Mouse (Mus musculus) MEL-GATA-1-ER (cell line): Measurements from ENCODE around the gene Heatr1.
A peak's percentile ranks its signal among the peaks of the same experiment; 100 is the strongest.
"Not testable (repeated sequence)": the region's sequence is repeated elsewhere in the genome, so short reads cannot be mapped to it uniquely, and the experiment has no call there.

Experiments
- DNase-seq: peaks from one replicate; pipeline ENCODE4 v3.0.0-alpha.2; 2012; ENCODE audit warnings: low read depth; ENCODE audit errors: extremely low read depth

Gene Heatr1

DNA sequence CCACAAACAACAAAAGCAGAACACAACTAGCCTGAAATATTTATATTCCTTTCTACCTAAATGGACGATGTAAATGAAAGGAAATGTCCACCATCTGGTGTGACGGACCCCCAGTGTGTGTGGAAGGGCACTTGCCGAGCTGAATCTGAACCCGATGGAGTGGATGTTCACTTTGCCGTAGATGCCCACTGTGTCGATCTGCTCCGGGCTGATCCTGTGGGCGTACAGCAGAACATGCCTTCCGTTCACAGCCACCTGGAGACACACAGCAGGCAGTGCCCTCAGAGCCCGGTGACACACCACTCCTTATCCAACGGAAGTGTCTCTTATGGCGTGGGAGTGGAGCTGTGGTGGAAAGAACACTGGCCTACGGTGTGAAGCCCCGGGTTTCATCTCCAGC is 58.3 kb downstream of the Heatr1 start:
- no peak for DNase-seq

DNA sequence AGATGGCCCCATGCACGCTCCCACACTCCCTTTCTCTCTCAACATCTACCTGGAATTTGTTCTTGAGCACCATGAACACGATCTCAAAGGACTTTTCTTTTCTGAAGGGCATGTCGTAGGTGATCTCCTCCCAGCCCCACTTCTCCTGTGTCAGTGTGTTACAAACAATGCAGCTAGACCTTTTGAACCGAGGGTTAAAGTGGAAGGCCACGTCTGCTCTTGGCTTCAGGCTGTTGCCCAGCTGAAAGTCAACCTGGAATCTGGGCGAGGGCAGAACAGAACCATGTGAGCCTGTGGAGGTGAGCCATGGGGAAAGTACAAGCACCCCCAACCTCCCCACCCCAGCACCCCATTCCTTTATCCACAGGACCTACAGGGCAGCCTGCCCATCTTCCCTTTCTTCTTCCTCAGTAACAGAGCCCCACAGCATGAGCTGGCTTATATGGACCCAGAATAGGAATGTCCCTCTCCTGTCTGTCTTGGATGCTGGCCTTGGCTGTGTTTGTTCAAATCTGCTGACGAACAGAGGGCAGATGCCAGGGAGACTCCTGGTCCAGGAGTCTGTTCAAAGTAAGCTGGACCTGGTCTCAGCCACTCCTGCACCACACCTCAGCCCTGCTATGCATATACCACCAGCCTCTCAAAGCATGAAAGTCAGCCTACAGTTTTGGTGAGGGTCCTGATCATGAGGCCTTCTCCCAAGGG is 60.0 kb downstream of the Heatr1 start:
- DNase-seq = no peak

DNA sequence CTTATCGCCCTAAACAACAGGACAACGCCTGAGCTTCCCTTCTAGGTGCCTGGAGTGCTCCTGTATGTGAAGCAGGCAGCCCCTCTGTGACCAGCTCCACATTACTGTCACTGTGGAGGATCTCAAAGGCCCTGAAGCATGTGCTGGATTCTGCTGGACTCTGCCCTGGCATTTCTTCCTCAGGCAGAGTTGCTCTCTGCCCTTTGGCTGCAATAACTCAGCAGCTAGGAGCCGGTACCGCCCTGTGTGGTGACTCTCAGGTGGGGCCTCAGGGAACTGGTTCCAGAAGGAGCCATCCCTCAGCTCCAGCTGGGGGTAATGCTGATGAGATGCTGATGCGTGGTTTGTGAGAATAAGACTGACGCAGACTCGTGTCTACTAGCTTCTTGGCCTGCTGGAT is 61.9 kb downstream of the Heatr1 start:
- DNase-seq = no peak

DNA sequence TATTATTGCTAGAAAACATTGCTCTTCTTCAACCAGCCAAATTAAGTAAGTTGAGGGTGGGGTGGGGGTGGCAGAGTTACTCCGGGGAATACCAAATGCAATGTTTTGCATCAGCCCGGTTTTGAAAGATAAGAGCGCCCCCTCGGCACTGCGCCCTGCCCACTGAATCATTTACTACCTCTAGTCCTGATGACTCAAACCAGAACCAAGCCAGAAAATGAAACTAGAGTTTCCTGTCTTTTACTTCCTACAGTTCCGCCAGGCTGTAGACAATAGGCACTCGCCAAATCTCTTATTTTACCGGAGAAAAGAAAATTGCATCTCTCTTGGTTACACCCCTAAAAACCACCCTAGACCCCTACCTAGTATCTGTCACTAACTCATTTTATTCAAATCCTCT is 65.6 kb downstream of the Heatr1 start:
- peak; percentile 56 for DNase-seq

DNA sequence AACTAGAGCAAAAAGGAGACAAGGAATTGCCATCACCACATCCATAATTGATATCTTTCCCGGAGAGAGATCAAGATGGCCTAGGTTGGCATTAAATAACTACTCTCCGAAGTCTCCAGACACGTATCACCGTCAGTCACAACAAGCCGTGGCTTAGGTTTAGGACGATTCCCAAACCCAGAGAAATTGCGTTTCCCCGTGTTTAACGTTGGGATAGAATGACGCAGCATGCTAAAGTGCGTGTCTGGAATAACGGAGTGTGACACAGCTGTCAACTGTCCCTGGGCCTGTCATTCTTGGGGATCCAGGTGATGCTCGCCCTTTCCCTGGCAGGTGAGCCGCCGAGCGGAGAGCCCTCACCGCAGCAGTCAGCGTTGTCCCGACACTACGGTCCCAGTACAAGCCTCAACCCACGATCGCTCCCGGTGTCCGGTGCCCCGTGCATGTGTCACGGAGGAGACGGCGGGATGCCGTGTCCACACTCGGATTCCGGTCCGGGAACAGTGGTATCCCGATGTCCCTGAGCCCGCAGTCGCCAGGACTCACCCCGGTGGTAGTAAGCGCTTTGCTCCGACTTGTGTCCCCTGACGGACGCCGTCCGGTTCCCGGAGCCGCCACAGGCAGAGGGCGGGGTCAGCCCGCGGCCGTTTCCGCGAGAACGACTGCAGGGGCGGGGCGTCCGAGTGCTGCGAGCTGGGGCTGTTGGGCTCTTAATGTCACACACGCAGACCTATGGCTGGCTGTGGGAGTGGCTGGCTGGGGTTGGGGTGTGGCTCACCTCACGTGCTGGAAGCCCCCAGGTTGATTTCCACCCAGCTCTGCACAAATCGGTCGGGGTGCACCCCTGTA is 66.3 kb downstream of the Heatr1 start:
- peak; percentile 76 for DNase-seq

DNA sequence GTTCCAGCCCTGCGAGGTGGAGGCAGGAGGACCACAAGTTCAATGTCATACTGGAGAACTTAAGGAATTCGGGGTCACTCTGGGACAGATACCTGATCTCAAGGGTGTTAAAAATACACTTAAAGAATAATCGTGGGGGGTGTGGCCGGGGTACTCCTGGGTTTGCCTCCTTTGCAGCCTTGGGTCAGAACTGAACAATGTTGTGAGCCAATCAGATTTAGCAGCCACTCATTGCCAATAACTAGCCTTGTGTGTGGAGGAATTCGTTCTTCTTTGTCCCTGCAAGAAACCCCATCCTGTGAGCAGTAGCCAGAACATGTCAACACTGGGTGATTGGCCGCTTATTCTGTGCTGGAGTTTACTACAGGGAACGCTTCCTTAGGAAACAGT is 66.9 kb downstream of the Heatr1 start:
- no peak for DNase-seq

DNA sequence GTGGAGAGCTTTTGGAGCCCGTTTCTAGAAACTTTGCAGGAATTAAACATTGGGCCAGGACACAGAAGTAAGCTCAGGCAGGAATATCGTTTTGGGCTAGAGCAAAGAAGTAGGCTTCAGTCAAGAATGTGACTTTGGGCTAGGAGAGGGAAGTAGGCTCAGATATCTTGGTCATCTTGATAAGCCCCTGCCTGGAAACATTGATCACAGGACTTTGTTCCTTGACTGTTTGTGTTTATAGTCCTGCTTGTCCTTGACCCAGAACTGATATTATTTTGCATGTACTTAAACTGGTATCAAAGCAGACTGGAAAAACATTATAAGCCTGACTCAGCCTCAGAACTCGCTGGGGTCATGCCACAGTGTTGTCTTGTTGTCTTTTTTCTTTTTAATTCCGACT is 67.8 kb downstream of the Heatr1 start:
- DNase-seq = no peak

DNA sequence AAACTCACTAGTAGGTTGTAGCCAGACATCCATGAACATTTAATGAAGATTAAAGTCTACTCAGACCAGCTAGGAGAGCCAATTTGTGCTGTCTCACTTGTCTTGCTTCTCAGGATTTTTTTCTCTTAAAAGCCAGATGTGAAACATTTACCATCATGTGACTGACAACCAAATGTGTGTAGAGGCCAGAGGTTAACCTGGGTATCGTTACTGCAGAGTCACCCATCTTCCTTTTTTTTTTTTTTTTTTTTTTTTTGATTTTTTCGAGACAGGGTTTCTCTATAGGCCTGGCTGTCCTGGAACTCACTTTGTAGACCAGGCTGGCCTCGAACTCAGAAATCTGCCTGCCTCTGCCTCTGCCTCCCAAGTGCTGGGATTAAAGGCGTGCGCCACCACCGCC is 69.3 kb downstream of the Heatr1 start:
- DNase-seq = not testable (repeated sequence)

DNA sequence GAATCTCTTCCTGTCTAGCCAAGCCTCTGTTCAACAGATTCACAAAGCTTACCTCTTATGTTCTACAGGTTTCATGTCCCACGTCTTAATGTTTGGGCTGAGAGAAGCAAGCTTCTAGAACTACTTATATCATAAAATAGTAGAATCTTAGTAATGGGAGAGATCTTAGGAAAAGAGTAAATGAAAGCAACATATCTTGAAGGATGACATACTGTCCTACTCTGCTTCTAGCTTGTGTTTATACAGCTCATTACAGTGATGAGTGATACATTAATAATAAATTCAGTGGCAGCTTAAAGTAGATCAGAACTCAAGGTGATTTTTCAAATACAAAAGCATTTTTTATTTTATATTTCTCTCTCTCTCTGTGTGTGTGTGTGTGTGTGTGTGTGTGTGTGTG is 70.0 kb downstream of the Heatr1 start, which contains the start of gene Lgals8:
Gene Lgals8 (minus strand): TSS at position 101 of the 400 bp plus-strand sequence.
- DNase-seq = no peak

DNA sequence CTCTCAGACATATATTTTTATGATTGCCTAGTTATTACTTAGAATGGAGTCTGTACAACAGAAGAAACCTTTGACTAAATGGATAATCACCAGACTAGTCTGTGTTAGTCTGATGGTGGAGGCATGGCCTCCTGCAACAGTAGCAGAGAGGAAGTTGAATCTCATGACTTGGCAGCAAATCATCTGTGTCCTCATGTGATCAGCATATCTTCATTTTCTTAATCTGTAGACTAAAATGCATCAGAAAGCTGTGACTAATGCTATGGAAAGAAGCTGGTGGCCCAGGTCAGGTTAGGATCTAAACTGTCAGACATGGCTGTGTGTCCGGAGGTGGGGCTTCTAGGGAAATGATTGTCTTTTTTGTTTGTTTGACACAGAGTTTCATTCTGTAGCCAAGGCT is 73.7 kb downstream of the Heatr1 start:
- peak; percentile 72 for DNase-seq

DNA sequence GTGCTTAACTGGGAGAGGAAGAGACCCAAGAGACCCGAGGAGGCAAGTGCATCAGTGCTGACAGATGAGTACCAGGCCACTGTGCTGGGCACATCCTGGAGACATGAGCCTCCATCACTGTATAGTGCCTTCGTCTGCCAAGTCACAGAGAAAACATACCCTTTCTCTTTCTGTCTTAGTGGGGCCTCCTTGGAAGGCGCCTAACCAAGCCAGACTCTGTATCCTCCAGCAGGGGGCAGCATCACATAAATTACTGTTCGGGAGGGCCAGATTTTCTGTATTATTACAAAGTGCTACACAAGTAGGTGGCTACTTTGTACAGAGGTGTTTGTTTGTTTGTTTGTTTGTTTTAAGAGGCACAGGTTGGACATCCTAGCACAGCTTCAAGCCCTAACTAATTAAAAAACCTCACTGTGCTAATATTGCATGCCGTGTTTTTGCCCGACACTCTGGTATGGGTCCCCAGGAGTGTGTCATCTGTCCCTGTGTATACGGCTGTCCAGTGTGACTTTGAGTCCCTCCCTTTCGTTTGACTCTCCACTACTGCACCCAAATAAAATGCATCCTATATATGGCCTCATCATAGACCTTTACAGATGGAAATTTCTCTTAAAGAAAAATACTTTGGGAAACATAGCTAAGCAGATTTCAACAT is 79.0 kb downstream of the Heatr1 start:
- DNase-seq = no peak

DNA sequence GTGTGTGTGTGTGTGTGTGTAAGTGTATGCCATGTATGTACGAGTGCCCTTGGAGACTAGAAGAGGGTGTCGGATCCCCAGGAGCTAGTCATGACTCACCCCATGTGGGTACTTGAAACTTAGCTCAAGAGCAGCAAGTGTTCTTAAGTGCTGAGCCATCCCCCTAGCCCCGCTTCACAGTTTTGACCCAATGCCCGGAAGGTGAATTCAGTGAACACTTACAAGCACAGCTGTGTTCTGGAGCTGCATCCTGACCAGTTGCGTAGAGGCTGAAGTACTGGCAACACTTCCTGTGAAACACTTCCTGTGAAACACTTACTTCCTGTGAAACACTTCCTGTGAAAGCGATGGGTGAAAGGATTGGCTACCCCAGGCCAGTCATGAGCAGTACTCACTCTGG is 80.4 kb downstream of the Heatr1 start:
- DNase-seq = no peak

DNA sequence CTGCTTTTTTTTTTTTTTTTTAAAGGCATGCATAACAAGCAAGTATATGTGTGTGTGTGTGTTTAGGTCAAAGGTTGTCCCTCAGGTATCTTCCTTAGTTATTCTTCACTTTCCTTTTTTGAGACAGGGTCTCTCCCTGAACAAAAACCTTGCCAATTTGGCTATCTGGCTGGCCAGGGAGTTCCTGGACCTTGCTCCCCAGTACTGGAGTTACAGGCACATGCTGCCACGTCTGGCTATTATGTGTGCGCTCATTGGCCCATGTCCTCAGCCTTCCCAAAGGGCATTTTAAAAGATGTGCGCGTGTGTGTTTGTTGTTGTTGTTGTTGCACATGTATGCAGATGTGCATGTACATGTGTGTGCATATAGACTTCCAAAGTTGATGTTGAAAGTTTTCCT is 82.1 kb downstream of the Heatr1 start:
- no peak for DNase-seq

DNA sequence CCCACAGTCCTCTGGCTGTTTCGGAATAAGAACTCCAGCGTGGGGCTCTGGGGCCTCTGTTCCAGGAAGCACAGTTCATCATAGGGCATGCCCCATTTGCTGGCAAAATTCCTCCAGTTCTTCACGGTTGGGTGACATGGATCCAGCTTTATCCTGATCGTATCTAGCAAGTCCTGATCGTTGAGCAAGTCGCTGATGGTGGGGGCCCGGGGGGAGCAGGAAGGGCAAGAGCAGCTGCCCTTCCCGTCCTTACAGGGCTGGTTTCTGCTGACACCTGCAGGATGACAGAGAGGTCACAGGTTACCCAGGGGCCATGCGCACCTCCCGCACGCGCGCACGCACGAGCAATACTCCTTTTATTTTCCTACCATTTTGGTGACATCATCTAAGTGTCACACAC is 83.5 kb downstream of the Heatr1 start:
- DNase-seq = no peak

DNA sequence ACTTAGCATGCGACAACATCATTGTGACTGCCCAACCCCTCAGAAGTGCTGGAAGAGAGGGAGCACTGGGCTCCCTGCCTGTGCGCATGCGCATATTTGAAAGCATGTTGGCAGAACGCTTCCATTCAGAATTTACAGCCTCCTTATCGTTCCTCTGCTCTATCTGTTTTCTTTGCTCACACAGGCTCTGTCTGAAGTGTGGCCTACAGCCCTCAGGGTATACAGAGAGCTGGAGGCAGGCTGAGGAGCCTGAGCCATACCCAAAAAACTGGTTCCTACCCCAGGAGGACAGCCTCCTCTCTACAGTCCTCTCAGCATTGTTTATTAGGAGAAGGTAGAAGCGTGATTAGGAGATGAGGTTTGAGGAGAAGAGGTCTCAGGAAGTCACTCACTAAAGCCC is 85.0 kb downstream of the Heatr1 start:
- no peak for DNase-seq

DNA sequence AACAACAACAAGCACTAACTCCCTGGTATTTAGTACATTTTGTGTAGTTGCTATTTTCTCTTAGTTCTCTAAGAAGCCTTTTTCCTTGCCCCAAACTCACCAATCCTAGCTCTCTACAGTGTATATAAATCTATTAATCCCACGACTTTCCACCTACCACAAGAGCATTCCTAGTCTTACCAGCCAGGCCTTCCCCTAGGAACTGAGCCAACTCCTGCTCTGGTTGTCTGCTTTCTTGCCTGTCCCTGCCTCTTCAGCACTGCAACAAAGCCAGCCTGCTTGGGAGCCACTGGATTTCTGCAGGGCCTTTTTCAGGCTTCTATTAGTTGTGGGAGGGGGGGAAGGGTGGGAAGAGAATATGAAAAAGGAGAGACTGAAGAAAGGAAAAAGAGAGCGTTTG is 90.4 kb downstream of the Heatr1 start:
- DNase-seq = no peak

DNA sequence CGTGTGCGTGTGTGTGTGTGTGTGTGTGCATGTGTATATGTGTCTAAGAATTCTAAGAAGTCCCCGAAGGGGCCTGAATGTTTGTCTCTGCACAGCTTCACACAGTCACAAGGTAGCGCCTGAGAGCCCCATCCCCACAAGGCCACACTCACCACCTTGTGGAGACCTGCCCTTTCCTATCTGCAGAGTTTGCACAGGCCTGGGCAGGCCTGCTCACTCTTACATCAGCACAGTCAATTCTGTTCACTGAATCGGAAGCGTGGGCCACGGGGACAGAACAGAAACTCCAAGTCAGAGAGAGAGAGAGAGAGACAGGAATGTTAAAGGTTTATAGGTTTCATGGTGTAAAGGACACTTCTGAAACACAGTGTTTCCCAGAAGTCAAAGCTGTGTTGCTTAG is 90.8 kb downstream of the Heatr1 start:
- DNase-seq = no peak
